Mouse (Mus musculus): ENCODE measurements at regions not wholly inside any gene's neighbourhood (a gene's known extent, or its start where the extent isn't known, plus 50 kb on each side); places are given as distances from the start of the nearest gene placed in this dataset.

DNA sequence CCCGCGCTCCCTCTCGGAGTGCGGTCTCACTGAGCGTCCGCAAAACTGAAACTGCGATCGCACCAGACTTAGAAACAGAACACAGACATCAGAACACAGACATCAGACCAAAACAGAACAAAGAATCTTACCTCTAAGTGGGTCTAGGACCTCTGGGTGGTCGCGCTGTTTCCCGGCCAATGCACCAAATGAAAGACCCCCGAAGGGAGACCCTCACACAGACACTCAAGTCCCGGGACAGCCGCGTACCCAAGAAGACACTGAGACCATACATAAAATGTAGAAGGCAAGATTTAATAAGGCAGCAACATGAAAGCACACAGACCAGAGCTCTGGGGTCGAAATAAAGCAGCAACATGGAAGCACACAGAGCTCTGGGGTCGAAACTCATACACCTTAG is 341.1 kb downstream of the Gm21739 start:
- peak; percentile 0 for DNase-seq

Data from B cell, adult 2 months (primary cell).